Mouse (Mus musculus) heart, adult 9 months (tissue): ENCODE measurements around the gene Ptchd1.

Source experiments
- DNase-seq, 2 experiments: peaks; one replicate each; pipeline ENCODE4 v3.0.0; 2022; ENCODE audit warnings: low spot score in 2 of 2

The Ptchd1 gene

GRCm38 (mm10) chrX:155623701-155624281 is at the start of gene Ptchd1:
Gene Ptchd1, minus strand, starts transcription at chrX:155623814.
- DNase-seq, result no peak

- DNase-seq, result no peak
Observed at GRCm38 (mm10) chrX:155657971-155658370, 34.4 kb upstream of the Ptchd1 start.

- DNase-seq, result no peak
Observed at GRCm38 (mm10) chrX:155645975-155646374, 22.4 kb upstream of the Ptchd1 start.

GRCm38 (mm10) chrX:155643975-155644374 is 20.4 kb upstream of the Ptchd1 start:
- no peak for DNase-seq

- DNase-seq, result no peak
Observed at GRCm38 (mm10) chrX:155625671-155626196, 2.1 kb upstream of the Ptchd1 start.

GRCm38 (mm10) chrX:155624895-155625294 is 1.3 kb upstream of the Ptchd1 start:
- no peak for DNase-seq

GRCm38 (mm10) chrX:155624341-155624841 is 777 bp upstream of the Ptchd1 start, which contains the start of gene Gm15155:
Gene Gm15155, plus strand, starts transcription at chrX:155624741.
- DNase-seq, result no peak

GRCm38 (mm10) chrX:155622961-155623599 is 534 bp downstream of the Ptchd1 start:
- no peak for DNase-seq

GRCm38 (mm10) chrX:155622527-155622926 is 1.1 kb downstream of the Ptchd1 start:
- no peak for DNase-seq

- no peak for DNase-seq
Observed at GRCm38 (mm10) chrX:155601196-155601595, 22.4 kb downstream of the Ptchd1 start.

GRCm38 (mm10) chrX:155596390-155596789 is 27.2 kb downstream of the Ptchd1 start:
- DNase-seq, result no peak

- no peak for DNase-seq
Observed at GRCm38 (mm10) chrX:155594685-155595084, 28.9 kb downstream of the Ptchd1 start.

GRCm38 (mm10) chrX:155592467-155592866 is 31.1 kb downstream of the Ptchd1 start:
- DNase-seq, result no peak

- no peak for DNase-seq
Observed at GRCm38 (mm10) chrX:155591490-155591889, 32.1 kb downstream of the Ptchd1 start.

GRCm38 (mm10) chrX:155584586-155584985 is 39.0 kb downstream of the Ptchd1 start:
- DNase-seq, result peak in 1 of 2 experiments; percentile 11

- no peak for DNase-seq
Observed at GRCm38 (mm10) chrX:155579791-155580190, 43.8 kb downstream of the Ptchd1 start.

- DNase-seq, result no peak
Observed at GRCm38 (mm10) chrX:155572396-155572795, 51.2 kb downstream of the Ptchd1 start.

- no peak for DNase-seq
Observed at GRCm38 (mm10) chrX:155543780-155544179, 79.8 kb downstream of the Ptchd1 start.
